Mouse (Mus musculus) megakaryocyte, embryonic 14.5 days (primary cell): ENCODE results near the gene Tnni2.

Experiments used
- FLI1 ChIP-seq: IDR thresholded peaks from 2 replicates; pipeline ENCODE4 v1.6.1; 2012; ENCODE audit warnings: low read length, inconsistent platforms, mixed read lengths
- GATA1 ChIP-seq: IDR thresholded peaks from 3 replicates; pipeline ENCODE4 v1.6.1; 2012; ENCODE audit warnings: mixed read lengths, low read length, inconsistent platforms, borderline replicate concordance

- TF ChIP-seq GATA1: no peak
- no peak for TF ChIP-seq FLI1
These were observed 11.4 kb upstream of the Tnni2 start for GRCm38 (mm10) chr7:142430160-142430678.
